Mouse (Mus musculus): ENCODE results near the gene Espl1. TPM values are rescaled to one million over a fixed set of nuclear protein-coding genes. Genes with fewer than 3 reads are reported as not detected.

Espl1 gene
- total RNA-seq, 2 experiments from 2014 or later, result 1.7 to 2.1 TPM

DNA sequence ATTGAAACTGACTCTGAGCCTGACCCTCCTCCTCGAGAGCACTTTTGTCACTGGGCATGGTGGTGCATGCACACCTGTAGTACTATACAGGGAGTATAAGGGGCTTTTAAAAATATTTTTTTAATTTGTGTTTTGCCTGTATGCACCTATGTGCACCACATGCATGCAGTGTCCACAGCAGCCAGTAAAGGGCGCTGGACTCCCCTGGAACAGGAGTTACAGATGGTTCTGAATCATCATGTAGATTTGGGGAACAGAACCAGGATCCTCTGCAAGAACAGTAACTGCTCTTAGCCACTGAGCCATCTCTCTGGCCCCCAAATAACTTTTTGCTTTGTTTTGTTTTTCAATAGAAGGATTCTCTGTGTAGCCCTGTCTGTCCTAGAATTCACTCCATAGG lies 56.1 kb downstream of the Espl1 start:
- TF ChIP-seq CTCF (conservative IDR thresholded peaks at IDR 0.05), result peak; percentile 40
- Histone ChIP-seq H3K27ac (no peak overlapping the region), H3K4me3 (no peak overlapping the region)
- DNase-seq (ENCODE audit: low spot score in 2 of 2), result no peak

GRCm38 (mm10) chr15:102353986-102354385 lies 57.9 kb downstream of the Espl1 start:
- Histone ChIP-seq H3K4me3 (no peak overlapping the region), H3K27ac (no peak overlapping the region)
- TF ChIP-seq CTCF (conservative IDR thresholded peaks at IDR 0.05), result peak; percentile 49
- DNase-seq (ENCODE audit: low spot score in 2 of 2), result no peak

- Histone ChIP-seq H3K27ac (peak overlapping the region; percentile 91), H3K4me3 (peak overlapping the region; percentile 60)
- no peak for DNase-seq (ENCODE audit: low spot score in 2 of 2)
- peak; percentile 66 for TF ChIP-seq CTCF (conservative IDR thresholded peaks at IDR 0.05)
Measured at GRCm38 (mm10) chr15:102355134-102355870, 59.2 kb downstream of the Espl1 start.

GRCm38 (mm10) chr15:102355871-102356441 lies 59.9 kb downstream of the Espl1 start:
- peak overlapping the region; percentile 60 for H3K4me3 ChIP-seq
- H3K27ac ChIP-seq, result peak overlapping the region; percentile 91
- no peak for TF ChIP-seq CTCF (conservative IDR thresholded peaks at IDR 0.05)
- peak in 1 of 2 experiments; percentile 34 for DNase-seq (ENCODE audit: low spot score in 2 of 2)

- DNase-seq (ENCODE audit: low spot score in 2 of 2), result no peak
- Histone ChIP-seq H3K27ac (peak overlapping the region; percentile 91), H3K4me3 (no peak overlapping the region)
- TF ChIP-seq CTCF (conservative IDR thresholded peaks at IDR 0.05), result no peak
Measured at GRCm38 (mm10) chr15:102356501-102357325, 60.6 kb downstream of the Espl1 start.

GRCm38 (mm10) chr15:102358126-102358525 lies 62.1 kb downstream of the Espl1 start:
- Histone ChIP-seq H3K4me3 (no peak overlapping the region), H3K27ac (peak overlapping the region; percentile 91; the same call in 1 of the 2 replicates)
- DNase-seq (ENCODE audit: low spot score in 2 of 2), result no peak
- TF ChIP-seq CTCF (conservative IDR thresholded peaks at IDR 0.05), result no peak

DNA sequence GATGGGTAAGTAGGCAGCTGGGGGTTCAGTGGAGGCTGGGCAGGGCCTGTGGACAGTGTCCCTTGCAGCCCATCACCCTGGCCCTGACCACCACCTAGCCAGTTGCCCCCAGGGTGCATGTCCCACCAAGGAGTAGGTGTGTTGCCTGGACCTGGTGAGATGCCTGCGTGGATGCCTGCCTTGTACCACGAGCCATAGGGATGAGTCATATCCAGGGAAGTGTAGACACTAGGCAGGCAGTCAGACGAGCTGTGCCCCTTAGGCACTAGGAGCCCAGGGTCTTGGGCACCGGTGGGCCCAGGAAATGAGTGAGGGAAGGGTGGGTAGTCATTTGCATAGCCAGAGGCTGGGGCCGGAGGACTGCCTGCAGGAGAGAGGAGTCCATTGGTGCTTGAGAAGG lies 62.8 kb downstream of the Espl1 start:
- DNase-seq (ENCODE audit: low spot score in 2 of 2), result no peak
- Histone ChIP-seq H3K27ac (no peak overlapping the region), H3K4me3 (no peak overlapping the region)
- no peak for TF ChIP-seq CTCF (conservative IDR thresholded peaks at IDR 0.05)

DNA sequence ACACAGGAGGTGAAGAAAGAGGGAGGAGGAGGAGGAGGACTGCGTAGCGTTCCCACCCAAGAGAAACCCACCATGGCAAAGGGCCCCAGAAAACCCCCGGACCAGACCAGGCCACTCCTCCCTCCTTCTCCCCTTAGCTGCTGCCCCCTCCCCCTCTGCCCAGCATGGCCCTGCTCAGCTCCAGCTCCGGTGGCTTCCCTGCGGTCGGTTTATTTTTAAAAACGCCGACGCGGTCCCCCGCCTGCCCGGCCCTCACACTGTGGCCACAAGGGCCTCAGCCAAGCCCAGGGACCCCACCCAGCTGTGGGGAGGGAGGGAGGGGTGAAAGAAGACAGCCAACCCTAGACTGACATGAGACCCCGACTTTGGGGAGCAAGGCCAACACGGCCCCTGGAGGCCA lies 66.6 kb downstream of the Espl1 start:
- Histone ChIP-seq H3K4me3 (no peak overlapping the region), H3K27ac (no peak overlapping the region)
- TF ChIP-seq CTCF (conservative IDR thresholded peaks at IDR 0.05), result no peak
- no peak for DNase-seq (ENCODE audit: low spot score in 2 of 2)

DNA sequence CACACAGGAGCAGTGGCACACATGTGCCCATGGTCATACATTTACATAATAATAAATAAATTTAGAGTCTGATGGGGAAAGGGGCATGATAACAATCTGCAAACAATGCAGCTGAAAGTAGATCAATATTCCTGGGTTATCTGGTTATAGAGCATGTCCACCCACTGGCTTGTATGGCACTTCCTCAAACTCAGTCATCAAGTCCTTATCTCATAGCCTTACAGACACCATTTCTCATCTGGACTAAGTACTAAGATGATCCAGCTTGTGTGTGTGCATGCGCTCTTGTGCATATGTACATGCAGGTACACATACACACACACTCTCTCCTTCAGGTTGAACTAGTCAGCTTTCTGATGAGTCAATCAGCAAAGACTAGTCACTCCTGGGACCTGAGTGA lies 68.6 kb downstream of the Espl1 start:
- DNase-seq (ENCODE audit: low spot score in 2 of 2), result no peak
- H3K4me3 ChIP-seq, result no peak overlapping the region
- no peak for TF ChIP-seq CTCF (conservative IDR thresholded peaks at IDR 0.05)
- H3K27ac ChIP-seq, result no peak overlapping the region

- DNase-seq (ENCODE audit: low spot score in 2 of 2), result no peak
- Histone ChIP-seq H3K27ac (no peak overlapping the region), H3K4me3 (no peak overlapping the region)
- TF ChIP-seq CTCF (conservative IDR thresholded peaks at IDR 0.05), result no peak
Measured at GRCm38 (mm10) chr15:102366238-102366637, 70.2 kb downstream of the Espl1 start.

- no peak for TF ChIP-seq CTCF (conservative IDR thresholded peaks at IDR 0.05)
- Histone ChIP-seq H3K4me3 (no peak within 1 kb of the TSS), H3K27ac (no peak within 1 kb of the TSS)
- DNase-seq (ENCODE audit: low spot score in 2 of 2), result no peak
Measured at GRCm38 (mm10) chr15:102366733-102367344, 70.8 kb downstream of the Espl1 start, which contains the start of gene Sp7. Sp7 (minus strand) TSS chr15:102367182.

GRCm38 (mm10) chr15:102369972-102370371 lies 73.9 kb downstream of the Espl1 start:
- Histone ChIP-seq H3K4me3 (no peak overlapping the region), H3K27ac (no peak overlapping the region)
- DNase-seq (ENCODE audit: low spot score in 2 of 2), result no peak
- TF ChIP-seq CTCF (conservative IDR thresholded peaks at IDR 0.05), result no peak

GRCm38 (mm10) chr15:102370727-102371126 lies 74.7 kb downstream of the Espl1 start:
- no peak for DNase-seq (ENCODE audit: low spot score in 2 of 2)

More at GRCm38 (mm10) chr15:102370727-102371126, 74.7 kb downstream of the Espl1 start:
- Histone ChIP-seq H3K4me3 (no peak overlapping the region), H3K27ac (no peak overlapping the region)
- no peak for TF ChIP-seq CTCF (conservative IDR thresholded peaks at IDR 0.05)

Other genes starting within 250 kb of the Espl1 start
- gene Eif4b, start 222.5 kb upstream of the Espl1 start, total RNA-seq (2021), result 100 to 1,000 TPM; 196 to 199 TPM
- 10 to 100 TPM; 18.4 to 25.0 TPM for gene Tns2, start 195.9 kb upstream of the Espl1 start, total RNA-seq (2021)
- 100 to 1,000 TPM; 151 to 155 TPM for gene Spryd3, start 160.0 kb upstream of the Espl1 start, total RNA-seq (2021)
- gene Igfbp6, start 151.9 kb upstream of the Espl1 start, total RNA-seq (2021), result 1 to 10 TPM; 6.9 to 7.7 TPM
- not detected for gene Soat2, start 145.7 kb upstream of the Espl1 start, total RNA-seq (2021)
- gene Zfp740, start 93.0 kb upstream of the Espl1 start, total RNA-seq (2021), result 10 to 100 TPM; 68.3 to 76.5 TPM
- gene Csad, start 91.5 kb upstream of the Espl1 start, total RNA-seq (2021), result 10 to 100 TPM; 39.5 to 40.4 TPM
- 1 to 10 TPM; 1.0 to 3.9 TPM for gene Itgb7, start 64.3 kb upstream of the Espl1 start, total RNA-seq (2021)
- 10 to 100 TPM; 12.2 to 14.1 TPM for gene Rarg, start 38.7 kb upstream of the Espl1 start, total RNA-seq (2021)
- not detected for gene Gm9918, start 25.7 kb upstream of the Espl1 start, total RNA-seq (2021)
- gene Mfsd5, start 16.8 kb upstream of the Espl1 start, total RNA-seq (2021), result 10 to 100 TPM; 34.2 to 40.9 TPM
- gene Pfdn5, start 29.9 kb downstream of the Espl1 start, total RNA-seq (2021), result 100 to 1,000 TPM; 433 to 437 TPM
- 10 to 100 TPM; 61.0 to 70.2 TPM for gene Myg1, start 35.4 kb downstream of the Espl1 start, total RNA-seq (2021)
- 10 to 100 TPM; 24.5 to 26.5 TPM for gene Aaas, start 54.5 kb downstream of the Espl1 start, total RNA-seq (2021)
- gene Sp7, start 70.9 kb downstream of the Espl1 start, total RNA-seq (2021), result under 1 TPM; 0.32 to 0.49 TPM
- 10 to 100 TPM; 23.1 to 33.0 TPM for gene Sp1, start 109.9 kb downstream of the Espl1 start, total RNA-seq (2021)
- gene Amhr2, start 149.1 kb downstream of the Espl1 start, total RNA-seq (2021), result 1 to 10 TPM in 1 of 2 experiments, under 1 TPM in 1; 0.66 to 1.2 TPM
- gene Prr13, start 162.8 kb downstream of the Espl1 start, total RNA-seq (2021), result 10 to 100 TPM; 40.2 to 42.7 TPM
- 100 to 1,000 TPM; 496 to 505 TPM for gene Pcbp2, start 174.3 kb downstream of the Espl1 start, total RNA-seq (2021)
- gene Gm10337, start 207.5 kb downstream of the Espl1 start, total RNA-seq (2021), result not detected
- gene Map3k12, start 220.8 kb downstream of the Espl1 start, total RNA-seq (2021), result 10 to 100 TPM; 95.0 to 99.9 TPM
- 10 to 100 TPM; 36.2 to 37.7 TPM for gene Tarbp2, start 221.9 kb downstream of the Espl1 start, total RNA-seq (2021)
- 1 to 10 TPM; 5.5 TPM for gene Npff, start 228.7 kb downstream of the Espl1 start, total RNA-seq (2021)